Mouse (Mus musculus): ENCODE data around the gene Prss54.

GRCm38 (mm10) chr8:95532206-95532605, 43.9 kb downstream of the Prss54 start:
- TF ChIP-seq CTCF (IDR thresholded peaks at IDR 0.05; ENCODE audit: borderline replicate concordance, extremely low read depth, insufficient read depth, insufficient read length) (no peak), POLR2A (IDR thresholded peaks at IDR 0.05; ENCODE audit: borderline replicate concordance, extremely low read depth, insufficient read depth, insufficient read length, poor library complexity, severe bottlenecking) (no peak)
